Mouse (Mus musculus): Measurements from ENCODE around the gene Glis3.

The Glis3 gene

DNA sequence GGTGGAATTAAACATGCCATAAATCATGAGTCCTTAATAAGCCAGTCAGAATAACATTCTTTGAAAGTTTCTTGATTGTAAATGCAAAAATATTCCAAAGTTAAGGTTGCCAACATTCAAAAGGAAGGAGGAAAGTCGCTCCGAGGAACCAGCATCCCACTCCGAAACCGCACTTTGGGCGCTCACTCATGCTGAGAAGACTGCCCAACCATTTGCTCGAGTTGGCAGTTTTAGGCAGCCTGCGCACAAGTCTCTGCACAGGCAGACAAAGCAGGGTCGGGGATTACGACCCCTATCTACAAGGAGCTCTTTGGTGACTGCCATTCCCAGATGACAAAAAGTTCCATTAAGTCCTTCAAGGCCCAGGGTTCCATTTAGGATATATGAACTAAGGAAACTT is 298.4 kb downstream of the Glis3 start:
- no peak for DNase-seq (ENCODE audit: low spot score)

DNA sequence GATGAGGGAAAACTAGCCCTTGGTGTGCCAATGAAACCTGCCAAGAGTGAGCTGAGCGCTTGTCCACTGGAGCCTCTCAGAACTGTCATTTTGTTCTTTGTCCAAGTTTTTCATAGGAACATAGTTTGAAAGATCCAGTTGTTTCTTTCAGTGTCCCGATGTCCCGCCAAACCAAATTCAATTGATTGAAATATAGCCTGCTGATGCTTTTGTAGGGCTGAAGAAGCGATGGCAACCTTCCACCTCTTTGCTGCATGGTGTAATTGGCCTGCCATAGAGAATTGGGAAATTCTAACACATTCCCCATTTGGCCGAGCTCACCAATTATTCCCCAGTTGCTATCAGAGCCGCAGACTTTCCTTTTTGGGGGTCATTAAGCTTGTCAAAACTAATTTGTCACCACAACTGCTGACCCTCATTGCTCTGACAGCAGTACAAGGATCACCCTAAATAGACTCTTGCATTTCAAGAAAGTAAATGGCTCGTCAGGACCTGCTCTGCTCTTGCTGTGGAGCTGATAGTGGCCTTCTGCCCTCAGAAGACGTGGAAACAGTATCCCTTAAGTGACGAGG is 299.1 kb downstream of the Glis3 start:
- DNase-seq (ENCODE audit: low spot score): no peak

- DNase-seq (ENCODE audit: low spot score): no peak
Measured at GRCm38 (mm10) chr19:28377788-28378295, 302.0 kb downstream of the Glis3 start.

DNA sequence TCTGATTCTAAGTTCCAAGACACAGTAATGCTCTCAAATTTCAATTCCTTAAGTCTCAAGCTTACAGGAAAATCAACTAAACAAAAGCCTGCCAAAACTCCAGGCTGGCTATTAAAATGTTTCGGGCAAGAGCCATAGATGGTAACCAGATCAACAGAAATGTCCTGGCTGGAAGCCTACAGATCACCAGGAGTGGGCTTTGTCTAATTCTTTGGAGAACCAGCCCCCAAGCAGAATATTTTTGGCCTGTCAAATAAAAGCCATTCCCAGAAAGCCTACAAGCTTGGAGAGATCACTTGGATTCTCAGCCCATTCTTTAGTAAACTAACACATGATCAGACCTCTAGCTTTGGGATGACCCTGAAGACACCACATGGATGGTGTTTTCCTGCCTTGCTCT is 303.5 kb downstream of the Glis3 start:
- no peak for DNase-seq (ENCODE audit: low spot score)

- DNase-seq (ENCODE audit: low spot score): no peak
Measured at GRCm38 (mm10) chr19:28375746-28376145, 304.1 kb downstream of the Glis3 start.

GRCm38 (mm10) chr19:28374524-28374923 is 305.4 kb downstream of the Glis3 start:
- no peak for DNase-seq (ENCODE audit: low spot score)

DNA sequence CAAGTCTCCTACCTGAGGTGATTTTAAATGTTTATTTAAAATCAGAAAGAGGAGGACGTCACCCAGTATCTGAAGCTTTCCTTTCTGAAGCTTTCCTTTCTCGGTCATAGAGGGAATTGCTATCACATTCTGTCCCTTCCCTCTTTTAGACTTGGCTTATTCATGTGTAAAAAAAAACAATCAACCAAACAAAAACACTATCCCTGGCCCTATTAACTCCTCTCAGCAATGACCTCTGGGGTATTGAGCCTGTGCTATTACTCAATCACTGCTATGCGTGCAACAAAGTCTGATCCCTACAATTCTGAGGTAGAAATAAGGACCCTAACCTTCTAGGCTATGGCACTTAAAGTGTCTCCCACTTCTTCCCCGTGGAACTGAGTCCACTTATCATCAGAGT is 311.7 kb downstream of the Glis3 start:
- no peak for DNase-seq (ENCODE audit: low spot score)

DNA sequence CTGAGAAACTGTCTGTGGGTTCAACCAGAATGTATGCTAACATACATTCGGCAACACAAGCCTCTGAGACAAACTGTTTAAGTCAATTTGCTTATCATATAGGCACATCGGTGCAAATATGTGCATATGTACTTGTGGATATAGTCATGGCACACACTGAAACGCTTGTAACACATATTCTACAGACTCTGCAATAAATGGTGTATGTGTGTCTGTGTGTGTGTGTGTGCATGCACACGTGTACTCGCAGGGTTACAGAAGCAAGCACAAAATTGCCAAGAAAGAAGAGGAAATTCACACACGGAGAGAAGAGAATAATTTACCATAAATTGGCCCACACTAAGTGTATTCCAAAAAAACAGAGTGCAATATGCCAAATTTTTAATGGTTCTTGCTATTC is 312.6 kb downstream of the Glis3 start:
- DNase-seq (ENCODE audit: low spot score): no peak

DNA sequence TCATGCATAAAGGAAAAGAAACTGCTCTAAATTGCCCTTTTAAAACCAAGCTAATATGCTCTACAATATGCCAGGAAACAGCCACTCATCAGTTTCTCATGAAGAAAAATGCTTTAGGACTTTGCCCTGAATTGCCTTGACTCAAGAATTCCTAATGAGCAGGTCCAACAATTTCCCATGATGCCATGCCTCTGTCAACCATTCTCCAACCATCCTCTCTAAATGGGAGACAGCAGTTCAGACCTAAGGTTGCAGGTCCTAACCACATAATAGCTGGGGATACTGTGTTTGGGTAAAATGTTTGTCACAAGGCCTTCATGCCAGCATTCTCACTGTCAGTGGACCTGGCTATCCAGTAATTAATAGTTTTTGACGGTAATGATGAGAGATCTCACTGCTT is 313.1 kb downstream of the Glis3 start:
- no peak for DNase-seq (ENCODE audit: low spot score)

DNA sequence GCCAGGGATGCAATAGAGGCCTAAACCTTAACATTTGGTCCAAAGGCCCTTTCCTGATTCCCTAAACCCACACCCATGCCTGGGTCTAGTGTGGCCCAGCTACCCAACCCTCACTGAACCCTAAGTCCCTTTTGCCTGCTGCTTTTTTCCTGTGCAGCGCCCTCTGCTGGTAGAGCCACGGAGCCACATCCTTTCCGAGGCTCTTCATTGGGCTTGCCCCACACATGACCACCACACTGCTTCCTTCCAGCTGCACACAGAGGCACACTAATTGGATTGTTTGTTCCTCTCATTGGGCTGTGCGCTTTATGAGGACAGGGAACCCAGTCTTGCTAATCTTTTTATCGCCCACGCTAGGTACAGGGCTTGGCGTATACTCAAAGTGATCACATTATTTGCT is 314.0 kb downstream of the Glis3 start:
- no peak for DNase-seq (ENCODE audit: low spot score)

- no peak for DNase-seq (ENCODE audit: low spot score)
Measured at GRCm38 (mm10) chr19:28360884-28361283, 319.0 kb downstream of the Glis3 start.

DNA sequence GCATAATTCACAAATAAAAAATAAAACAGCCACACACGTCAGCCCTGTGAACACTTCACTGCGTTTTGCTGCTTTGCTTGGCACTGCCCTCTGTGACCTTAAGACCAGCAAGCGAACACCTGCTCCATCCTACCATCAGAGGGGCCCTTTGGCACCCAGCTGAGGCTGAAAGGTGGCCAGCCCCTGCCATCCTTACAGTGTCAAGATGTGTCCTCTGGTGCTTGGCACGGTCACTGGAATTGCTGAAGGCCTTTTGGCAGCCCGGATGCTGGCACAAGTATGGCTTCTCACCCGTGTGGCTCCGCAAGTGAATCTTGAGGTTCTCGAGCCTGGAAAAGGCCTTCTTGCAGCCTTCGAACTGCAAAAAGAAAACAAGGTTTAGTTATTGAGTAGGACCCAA is 322.3 kb downstream of the Glis3 start:
- no peak for DNase-seq (ENCODE audit: low spot score)

DNA sequence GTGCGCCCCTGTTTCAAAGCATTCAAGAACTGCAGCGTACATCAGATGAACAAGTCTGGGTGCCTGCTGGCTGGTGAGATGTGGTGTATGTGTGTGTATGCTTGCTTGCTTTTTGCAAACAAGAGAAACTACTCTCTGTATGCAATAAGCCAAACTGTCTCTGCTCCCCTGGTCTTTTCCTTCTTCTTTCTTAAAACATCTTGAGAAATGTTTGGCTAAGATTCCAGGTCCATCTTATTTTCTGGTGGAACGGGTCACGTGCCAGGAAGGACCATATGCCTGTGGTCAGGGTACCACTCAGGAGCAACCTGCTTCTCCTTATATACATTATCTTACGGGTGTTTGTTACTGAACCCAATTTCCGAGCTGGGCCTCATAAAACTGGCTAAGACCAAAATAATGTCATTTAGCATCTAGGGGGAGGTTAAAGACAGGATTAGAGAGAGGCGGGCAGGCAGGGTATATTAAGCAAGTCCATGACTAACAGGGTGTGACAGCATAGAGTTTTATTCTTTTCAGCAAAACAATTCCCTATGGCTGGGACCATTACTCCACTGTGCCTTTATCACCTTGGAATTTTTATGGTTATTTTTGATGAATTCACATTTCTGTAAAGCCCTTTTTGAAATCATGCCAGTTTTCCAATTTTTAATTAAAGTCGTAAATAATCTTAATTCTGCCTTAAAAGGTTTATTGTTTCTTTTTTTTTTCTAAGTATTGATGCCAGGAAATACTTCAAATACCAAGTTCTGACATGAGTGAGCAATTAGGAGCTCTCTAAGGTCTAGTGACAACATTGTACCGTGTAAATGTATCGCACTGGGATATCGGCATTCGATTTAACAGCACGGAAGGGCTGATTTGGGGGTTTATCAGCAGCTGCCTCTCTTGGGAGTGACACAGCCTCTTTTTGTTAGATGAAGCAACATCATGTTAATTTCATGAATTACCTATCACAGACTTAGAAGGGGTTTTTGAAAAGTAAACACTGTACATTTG is 328.5 kb downstream of the Glis3 start:
- no peak for DNase-seq (ENCODE audit: low spot score)

DNA sequence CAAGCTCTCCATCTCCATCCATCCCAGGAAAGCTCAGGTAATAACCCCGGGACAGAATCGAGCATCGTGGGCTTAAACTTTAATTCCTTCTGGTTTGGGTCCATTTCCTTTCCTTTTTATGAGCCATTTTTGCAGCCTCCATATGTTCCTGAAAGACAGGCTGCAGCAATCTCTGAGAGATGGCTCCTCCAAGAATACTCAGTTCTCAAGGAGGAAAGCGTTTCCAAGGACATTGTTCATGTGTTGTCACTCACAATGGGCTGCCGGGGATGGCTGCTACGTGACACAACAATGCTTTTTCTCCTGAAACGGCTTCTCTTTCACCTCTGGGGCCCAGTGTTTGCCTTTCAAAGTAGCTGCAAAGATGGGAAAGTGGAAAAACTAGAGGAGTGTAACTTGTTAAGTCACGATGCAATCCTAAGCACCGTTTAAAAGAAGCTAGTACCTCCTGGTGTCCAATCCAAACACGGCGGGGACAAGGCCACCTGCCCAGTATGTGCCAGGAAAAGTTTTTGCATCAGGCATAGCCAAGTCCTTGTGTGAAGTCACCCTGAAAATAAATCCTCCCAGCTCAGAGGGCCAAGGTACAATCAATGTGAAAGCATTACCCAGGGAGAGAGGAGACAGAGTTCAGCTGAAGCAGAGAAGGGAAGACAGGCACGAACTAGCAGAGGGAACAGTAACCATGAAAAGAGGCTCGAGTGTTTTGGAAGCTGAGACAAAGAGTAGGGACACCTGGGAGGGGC is 332.6 kb downstream of the Glis3 start:
- no peak for DNase-seq (ENCODE audit: low spot score)

- DNase-seq (ENCODE audit: low spot score): no peak
Measured at GRCm38 (mm10) chr19:28343640-28344039, 336.2 kb downstream of the Glis3 start.

GRCm38 (mm10) chr19:28337574-28337973 is 342.3 kb downstream of the Glis3 start:
- no peak for DNase-seq (ENCODE audit: low spot score)

DNA sequence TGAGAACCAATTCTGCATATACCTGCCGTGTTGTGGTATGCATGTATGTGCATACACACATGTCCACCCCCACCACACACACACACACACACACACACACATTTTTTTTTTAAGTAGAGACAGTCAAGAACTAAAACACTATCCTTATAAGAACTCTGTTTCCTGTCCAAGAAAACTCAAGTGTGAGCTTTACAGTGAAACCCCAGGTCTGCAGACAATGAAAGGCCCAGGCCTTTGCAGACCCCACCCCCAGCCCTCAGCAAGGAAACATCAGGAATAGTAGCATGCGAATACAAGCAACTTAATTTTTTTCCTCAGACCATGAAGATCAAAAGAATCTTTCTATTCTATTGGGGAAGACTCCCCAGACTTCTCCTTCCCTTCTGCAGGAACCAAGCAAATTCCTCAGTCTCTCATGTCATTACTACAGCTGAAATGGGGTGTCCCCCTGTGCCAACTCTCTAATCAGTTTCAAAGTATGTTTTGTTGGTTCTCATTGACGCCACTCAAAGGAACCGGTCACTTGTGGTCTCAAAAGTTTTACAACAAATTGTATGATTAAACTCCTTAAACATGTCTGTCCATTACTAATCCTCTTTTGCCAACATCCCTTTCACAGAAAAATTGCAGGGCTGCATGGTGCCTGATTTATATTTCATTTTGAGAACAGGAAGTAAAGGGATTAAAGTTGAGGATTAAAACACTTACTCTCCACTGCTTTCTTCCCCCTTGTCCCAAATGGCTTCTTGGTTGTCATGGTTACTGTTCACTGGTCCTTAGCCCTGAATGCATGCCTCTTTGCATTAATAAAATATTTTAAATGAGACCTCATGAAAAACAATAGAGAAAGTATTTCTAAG is 343.0 kb downstream of the Glis3 start:
- DNase-seq (ENCODE audit: low spot score): no peak

GRCm38 (mm10) chr19:28335890-28336289 is 344.0 kb downstream of the Glis3 start:
- no peak for DNase-seq (ENCODE audit: low spot score)

- no peak for DNase-seq (ENCODE audit: low spot score)
Measured at GRCm38 (mm10) chr19:28333007-28333766, 346.7 kb downstream of the Glis3 start.

DNA sequence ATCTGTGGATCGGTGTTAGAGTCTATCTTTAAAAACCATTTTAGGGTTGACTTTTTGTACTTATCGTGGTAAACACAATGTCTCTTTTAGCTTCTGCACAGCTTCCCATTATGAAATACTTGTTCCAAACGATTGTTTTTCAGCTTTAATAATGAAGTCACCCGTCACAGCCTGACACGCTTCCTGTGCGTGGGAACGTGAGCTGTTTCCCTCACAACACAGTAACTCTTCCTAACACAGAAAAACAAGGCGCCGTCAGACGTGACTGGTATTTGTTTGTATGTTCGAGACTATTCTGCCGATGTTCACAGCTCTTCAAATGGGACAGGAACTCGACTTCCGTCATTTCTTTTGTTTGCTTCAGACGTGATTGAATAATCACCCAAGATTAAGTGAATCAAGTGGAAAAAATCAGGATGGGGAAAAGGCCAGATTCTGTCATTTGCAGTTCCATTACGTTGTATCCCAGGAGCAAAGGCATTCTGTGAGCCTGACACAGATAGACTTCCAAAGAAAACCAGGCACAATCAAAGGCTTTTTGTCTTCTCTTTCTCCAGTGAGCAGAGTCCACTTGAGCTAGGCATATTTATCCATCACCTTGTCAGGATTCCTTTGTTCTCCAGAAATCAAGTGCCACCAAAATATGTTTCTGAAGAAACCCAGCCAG is 351.3 kb downstream of the Glis3 start:
- no peak for DNase-seq (ENCODE audit: low spot score)
